7 mouse cellular contexts compared by ENCODE assay signal in the genomic region with DNA sequence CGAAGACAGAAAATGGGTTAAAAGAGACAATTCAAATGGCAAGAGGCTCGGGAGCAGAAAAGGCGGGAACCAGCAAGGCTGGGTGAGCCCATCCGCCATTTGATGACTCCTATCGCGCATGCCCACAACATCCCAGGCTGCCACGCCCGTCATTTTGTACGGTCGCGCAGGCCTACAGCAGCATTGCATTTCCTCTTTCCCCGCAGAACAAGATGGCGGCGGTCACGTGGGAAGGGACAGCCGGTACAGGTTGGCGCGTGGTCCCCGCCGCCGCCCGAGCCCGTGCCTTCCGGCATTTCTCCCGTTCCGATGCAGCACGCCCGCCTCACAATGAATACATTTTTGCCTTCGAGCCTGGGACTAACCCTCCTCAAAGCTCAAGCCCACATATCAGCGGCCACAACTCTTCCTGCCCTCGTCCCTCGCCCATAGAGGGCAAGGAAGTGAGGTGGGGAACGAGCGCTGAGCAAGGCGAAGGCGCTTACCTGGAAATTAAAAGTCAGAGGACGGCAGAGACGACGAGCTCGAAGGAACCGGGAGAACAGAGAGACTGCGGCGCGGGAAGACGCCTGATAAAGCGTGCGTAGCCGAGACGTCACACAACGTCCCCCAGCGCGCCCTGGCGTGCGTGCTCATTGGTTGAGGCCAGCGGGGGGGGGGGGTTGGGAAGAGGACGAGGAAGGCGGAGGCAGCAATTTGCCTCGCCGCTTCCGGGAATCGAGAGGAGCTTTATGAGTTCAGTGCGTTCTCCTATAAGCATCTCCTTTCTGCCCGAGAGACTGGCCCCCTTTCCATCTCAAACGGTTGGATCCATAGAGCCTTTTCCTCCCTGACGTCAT. TPM values are rescaled to one million over a fixed set of nuclear protein-coding genes. Genes with fewer than 3 reads are reported as not detected.
DNase-seq lines count a peak whose midpoint lies in the region; ATAC-seq lines count a peak whose summit lies in the region.

TSS of gene Rbm3 (minus strand) at position 728 of the 839 bp plus-strand sequence.

- H3K9me3 ChIP-seq in intestine, embryonic 15.5 days, result no peaks in the 10 kb centered on the region
- peaks cover 8% of the 10 kb centered on the region; the same call in 1 of the 2 replicates for H3K9me3 ChIP-seq in midbrain, embryonic 10.5 days (replicated peaks)

- peak within 1 kb of the TSS; percentile 66 for H3K9ac ChIP-seq in intestine, embryonic 15.5 days

- no peaks in the 10 kb centered on the region for H3K4me1 ChIP-seq in intestine, embryonic 15.5 days (replicated peaks)
- H3K4me1 ChIP-seq in midbrain, embryonic 10.5 days, result peaks cover 16% of the 10 kb centered on the region

- 24% methylated on average over 65 of the region's 65 CpGs for WGBS in intestine, embryonic 15.5 days
- 23% methylated on average over 64 of the region's 65 CpGs for WGBS in midbrain, embryonic 10.5 days

- DNase-seq in adrenal gland, adult 18-20 months (ENCODE audit: low spot score in 2 of 2), result peak; percentile 61 to 70
- peak; percentile 91 for DNase-seq in embryo, embryonic 11 days
- DNase-seq in gastrocnemius, postnatal 36 days, result peak; percentile 69 to 76
- DNase-seq in left cerebral cortex, postnatal 25 days (ENCODE audit: low spot score in 2 of 2), result peak; percentile 86 to 92
- peak; percentile 84 for DNase-seq in midbrain, embryonic 10.5 days (ENCODE audit: low spot score)
- DNase-seq in right cerebral cortex, postnatal 4 days, result peak; percentile 78

- peak; percentile 97 for ATAC-seq in intestine, embryonic 15.5 days

- no peaks in the 10 kb centered on the region for H3K36me3 ChIP-seq in intestine, embryonic 15.5 days
- H3K36me3 ChIP-seq in midbrain, embryonic 10.5 days, result peaks cover 38% of the 10 kb centered on the region

- H3K4me3 ChIP-seq in intestine, embryonic 15.5 days (replicated peaks), result peak within 1 kb of the TSS; percentile 55
- peak within 1 kb of the TSS; percentile 68 for H3K4me3 ChIP-seq in midbrain, embryonic 10.5 days

- H3K27ac ChIP-seq in intestine, embryonic 15.5 days, result peak within 1 kb of the TSS; percentile 95
- H3K27ac ChIP-seq in midbrain, embryonic 10.5 days (replicated peaks), result peak within 1 kb of the TSS; percentile 97

- H3K4me2 ChIP-seq in intestine, embryonic 15.5 days (replicated peaks), result peak within 1 kb of the TSS; percentile 72

- intact Hi-C loops in gastrocnemius, postnatal 36 days (cut with DNase I), result loop anchor here (10.0 kb wide), 1 partner anchor 99 kb away; no protein-coding TSS in a partner anchor
- intact Hi-C loops in left cerebral cortex, postnatal 25 days (cut with DNase I), result loop anchor here (1.0 kb wide), 1 partner anchor 13 kb away; the partner anchor contains the start of gene Wdr13

- H3K27me3 ChIP-seq in intestine, embryonic 15.5 days (replicated peaks), result no peaks in the 10 kb centered on the region
- H3K27me3 ChIP-seq in midbrain, embryonic 10.5 days (ENCODE audit: low read depth, poor library complexity, severe bottlenecking), result no peaks in the 10 kb centered on the region

RNA-seq across cellular contexts. Expression of gene Rbm3, which starts in this region (rescaled TPM):
- 100 to 1,000 TPM; 107 to 140 TPM for total RNA-seq in adrenal gland, adult 18-20 months (2021)
- 10 to 100 TPM; 56.4 to 78.2 TPM for total RNA-seq in gastrocnemius, postnatal 36 days (2021)
- polyA plus RNA-seq in intestine, embryonic 15.5 days (2015; fragmentation: Nextera tagmentation; extraction: Ambion mirVana), result 426 and 506 TPM in 2 replicates
- 100 to 1,000 TPM in 1 of 2 experiments, 10 to 100 TPM in 1; 97.4 to 123 TPM for total RNA-seq in left cerebral cortex, postnatal 25 days (2021)
- 397 and 409 TPM in 2 replicates for polyA plus RNA-seq in midbrain, embryonic 10.5 days (2016; fragmentation: Nextera tagmentation; extraction: Ambion mirVana)

Comparison
In these comparisons a context has a peak if more than half of its experiments do, and no peak if none do; other contexts are left out.
1. Peak in every context shown above with its lines: DNase-seq, ATAC-seq, H3K4me3 ChIP-seq and H3K27ac ChIP-seq.